Mouse (Mus musculus) small intestine, adult 2 months (tissue): ENCODE data around the gene Klk1. TPM values are rescaled to one million over a fixed set of nuclear protein-coding genes. Genes with fewer than 3 reads are reported as not detected.
"Not testable (repeated sequence)": the region's sequence is repeated elsewhere in the genome, so short reads cannot be mapped to it uniquely, and the experiment has no call there.

Experiments
- H3K27ac ChIP-seq: fragments of 200-500 bp; 2 replicates; pipeline ENCODE4 v1.5.1; 2012; ENCODE audit warnings: low read depth, low read length, control low read depth, inconsistent platforms; ENCODE audit not compliant: insufficient read depth
- H3K27me3 ChIP-seq: fragments of 200-500 bp; 2 replicates; pipeline ENCODE4 v1.6.1; 2012; ENCODE audit warnings: mild to moderate bottlenecking, moderate library complexity, low read length, inconsistent platforms; ENCODE audit not compliant: control insufficient read depth, insufficient read depth
- H3K36me3 ChIP-seq: fragments of 200-500 bp; 2 replicates; pipeline ENCODE4 v1.6.1; 2012; ENCODE audit warnings: mild to moderate bottlenecking, low read length, control low read depth, inconsistent platforms; ENCODE audit not compliant: control insufficient read depth, insufficient read depth
- H3K4me1 ChIP-seq: fragments of 200-500 bp; 2 replicates; pipeline ENCODE4 v1.6.1; 2012; ENCODE audit warnings: low read length, inconsistent platforms, mixed read lengths; ENCODE audit not compliant: control insufficient read depth, insufficient read depth, insufficient read length
- H3K4me3 ChIP-seq: fragments of 200-500 bp; 2 replicates; pipeline ENCODE4 v1.5.1; 2012; ENCODE audit warnings: low read depth, mild to moderate bottlenecking, control low read depth, inconsistent platforms, low read length, moderate library complexity
- CTCF ChIP-seq: fragments of 200-500 bp; IDR thresholded peaks from 2 replicates; pipeline ENCODE4 v1.5.1; 2012; ENCODE audit warnings: low read depth, mild to moderate bottlenecking, control low read depth, inconsistent platforms, low read length, moderate library complexity, mixed read lengths; ENCODE audit not compliant: insufficient replicate concordance, insufficient read length; ENCODE audit errors: extremely low read depth
- POLR2A ChIP-seq: fragments of 200-500 bp; IDR thresholded peaks from 2 replicates; pipeline ENCODE4 v1.6.1; 2012; ENCODE audit warnings: low read depth, mild to moderate bottlenecking, control low read depth, inconsistent platforms, low read length, moderate library complexity
- WGBS: fragments of 180-500 bp; shearing (Covaris S2); methylation state at CpG from one replicate; pipeline ENCODE4 v1.1.7; 2018; 5-methylcytosine and 5-hydroxymethylcytosine counted together
- polyA plus RNA-seq: library from polyadenylated mRNA; depleted of rRNA; stranded (reverse); fragments of >200 nt; gene quantifications from 2 replicates; pipeline ENCODE4 v1.2.3, GENCODE M21; 2012; rRNA removed

The Klk1 gene
- 153 and 2,676 TPM in 2 replicates for polyA plus RNA-seq

GRCm38 (mm10) chr7:44225076-44225475 lies at the start of gene Klk1:
TSS of gene Klk1 (plus strand) at chr7:44225360.
- no peaks in the 10 kb centered on the region for H3K36me3 ChIP-seq
- no peak for TF ChIP-seq CTCF
- TF ChIP-seq POLR2A, result no peak
- H3K4me1 ChIP-seq, result peaks cover 13% of the 10 kb centered on the region; the same call in 1 of the 2 replicates
- WGBS, result 7% methylated on average over 1 of the region's 1 CpGs
- no peak within 1 kb of the TSS for H3K4me3 ChIP-seq
- peak within 1 kb of the TSS; percentile 2; the same call in 1 of the 2 replicates for H3K27ac ChIP-seq
- no peaks in the 10 kb centered on the region for H3K27me3 ChIP-seq

- H3K4me1 ChIP-seq, result no peaks in the 10 kb centered on the region; the same call in 1 of the 2 replicates
- H3K4me3 ChIP-seq, result no peak overlapping the region
- H3K27ac ChIP-seq, result no peak overlapping the region
- TF ChIP-seq POLR2A (no peak), CTCF (no peak)
- no peaks in the 10 kb centered on the region for H3K27me3 ChIP-seq
- H3K36me3 ChIP-seq, result no peaks in the 10 kb centered on the region
- 23% methylated on average over 9 of the region's 9 CpGs for WGBS
Measured at GRCm38 (mm10) chr7:44179299-44180045, 45.7 kb upstream of the Klk1 start.

- not testable (repeated sequence) for H3K36me3 ChIP-seq, H3K27me3 ChIP-seq, H3K27ac ChIP-seq, H3K4me3 ChIP-seq, H3K4me1 ChIP-seq
- 19% methylated on average over 8 of the region's 8 CpGs for WGBS
Measured at GRCm38 (mm10) chr7:44186516-44186915, 38.6 kb upstream of the Klk1 start.

GRCm38 (mm10) chr7:44187936-44188335 lies 37.2 kb upstream of the Klk1 start, which contains the start of gene Klk1b24:
TSS of gene Klk1b24 (plus strand) at chr7:44188236.
- H3K27ac ChIP-seq, result not testable (repeated sequence)

GRCm38 (mm10) chr7:44193466-44193865 lies 31.7 kb upstream of the Klk1 start:
- H3K27me3 ChIP-seq, H3K27ac ChIP-seq, H3K4me1 ChIP-seq, H3K4me3 ChIP-seq, H3K36me3 ChIP-seq: not testable (repeated sequence)
- 93% methylated on average over 1 of the region's 1 CpGs for WGBS

More at GRCm38 (mm10) chr7:44187936-44188335, 37.2 kb upstream of the Klk1 start, which contains the start of gene Klk1b24:
- not testable (repeated sequence) for H3K36me3 ChIP-seq, H3K27me3 ChIP-seq, H3K4me1 ChIP-seq, H3K4me3 ChIP-seq

GRCm38 (mm10) chr7:44197891-44198290 lies 27.3 kb upstream of the Klk1 start, which contains the start of gene Klk1b3:
TSS of gene Klk1b3 (plus strand) at chr7:44198191.
- 25% methylated on average over 3 of the region's 3 CpGs for WGBS
- TF ChIP-seq CTCF (no peak), POLR2A (no peak)
- no peaks in the 10 kb centered on the region for H3K4me1 ChIP-seq
- no peaks in the 10 kb centered on the region for H3K36me3 ChIP-seq
- no peak within 1 kb of the TSS for H3K4me3 ChIP-seq
- H3K27ac ChIP-seq, result no peak within 1 kb of the TSS
- H3K27me3 ChIP-seq, result no peaks in the 10 kb centered on the region

GRCm38 (mm10) chr7:44207135-44207534 lies 18.0 kb upstream of the Klk1 start, which contains the start of gene Klk1b4:
TSS of gene Klk1b4 (plus strand) at chr7:44207435.
- not testable (repeated sequence) for H3K36me3 ChIP-seq, H3K27me3 ChIP-seq, H3K4me3 ChIP-seq, H3K4me1 ChIP-seq, H3K27ac ChIP-seq
- WGBS, result 12% methylated on average over 3 of the region's 3 CpGs

- Histone ChIP-seq H3K4me1 (no peaks in the 10 kb centered on the region), H3K27ac (no peak overlapping the region), H3K36me3 (no peaks in the 10 kb centered on the region), H3K4me3 (no peak overlapping the region), H3K27me3 (no peaks in the 10 kb centered on the region)
- WGBS, result 84% methylated on average over 3 of the region's 3 CpGs
- no peak for TF ChIP-seq CTCF
- TF ChIP-seq POLR2A, result no peak
Measured at GRCm38 (mm10) chr7:44208307-44208706, 16.9 kb upstream of the Klk1 start.
